Mouse (Mus musculus): ENCODE measurements at regions not wholly inside any gene's neighbourhood (a gene's known extent, or its start where the extent isn't known, plus 50 kb on each side); places are given as distances from the start of the nearest gene placed in this dataset.

DNA sequence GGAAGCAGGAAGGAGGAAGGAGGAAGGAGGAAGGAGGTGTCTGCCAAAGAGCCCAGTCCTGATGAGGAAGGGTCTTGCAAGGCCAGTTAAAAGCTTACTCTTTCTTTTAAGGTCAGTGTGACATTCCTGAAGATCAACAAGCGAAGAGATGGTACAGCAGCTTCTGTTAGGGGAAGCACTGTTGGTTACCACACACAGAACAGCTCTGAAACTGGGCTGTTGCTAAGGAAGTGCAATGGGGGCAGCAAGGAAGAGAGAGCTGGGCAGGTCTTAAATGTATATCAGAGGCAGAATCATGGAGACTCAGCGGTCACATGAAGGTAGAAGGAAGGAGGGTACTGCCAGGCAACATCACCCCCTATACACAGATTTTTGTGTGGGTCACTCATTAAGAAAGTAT lies 63.3 kb downstream of the Tmem30b start:
- TF ChIP-seq CTCF (IDR thresholded peaks at IDR 0.05; ENCODE audit: borderline replicate concordance, insufficient read depth, low read depth, low read length) (no peak), POLR2A (IDR thresholded peaks at IDR 0.05; ENCODE audit: borderline replicate concordance, insufficient read depth, low read length) (no peak)

Data from cerebellum, adult 2 months (tissue).